Mouse (Mus musculus): ENCODE measurements around the gene Ecd.

Gene Ecd

GRCm38 (mm10) chr14:20324196-20324595 is 23.7 kb downstream of the Ecd start:
- DNase-seq = no peak

- peak; percentile 59 to 66 for DNase-seq
Measured at GRCm38 (mm10) chr14:20319420-20319819, 28.5 kb downstream of the Ecd start.

GRCm38 (mm10) chr14:20315137-20315536 is 32.8 kb downstream of the Ecd start:
- no peak for DNase-seq

- peak; percentile 16 to 17 for DNase-seq
Measured at GRCm38 (mm10) chr14:20305085-20305484, 42.8 kb downstream of the Ecd start.

GRCm38 (mm10) chr14:20298131-20298530 is 49.8 kb downstream of the Ecd start:
- DNase-seq = no peak

GRCm38 (mm10) chr14:20297616-20298015 is 50.3 kb downstream of the Ecd start:
- no peak for DNase-seq

GRCm38 (mm10) chr14:20294947-20295346 is 53.0 kb downstream of the Ecd start:
- DNase-seq = peak; percentile 15 to 23

- DNase-seq = peak; percentile 88 to 90
Measured at GRCm38 (mm10) chr14:20294117-20294892, 53.6 kb downstream of the Ecd start, which contains the start of gene Nudt13. Gene Nudt13, plus strand, starts transcription at chr14:20294697.

- DNase-seq = no peak
Measured at GRCm38 (mm10) chr14:20291391-20291790, 56.5 kb downstream of the Ecd start.
